Mouse (Mus musculus) CD4-positive helper T cell, adult 2 months (primary cell): ENCODE results near the gene Apobr.

Experiments used
- DNase-seq: peaks from one replicate; pipeline ENCODE4 v3.0.0-alpha.2; 2012; ENCODE audit warnings: low read depth, missing footprints, low spot score

The Apobr gene

GRCm38 (mm10) chr7:126598919-126599318 lies 14.2 kb downstream of the Apobr start:
- no peak for DNase-seq

- no peak for DNase-seq
These were observed 17.2 kb downstream of the Apobr start for GRCm38 (mm10) chr7:126601896-126602295.

- DNase-seq: no peak
These were observed 17.9 kb downstream of the Apobr start for GRCm38 (mm10) chr7:126602650-126603049.

GRCm38 (mm10) chr7:126606611-126607010 lies 21.9 kb downstream of the Apobr start:
- DNase-seq: peak; percentile 45

GRCm38 (mm10) chr7:126607064-126607463 lies 22.3 kb downstream of the Apobr start:
- no peak for DNase-seq

GRCm38 (mm10) chr7:126607796-126608195 lies 23.1 kb downstream of the Apobr start:
- DNase-seq: no peak

GRCm38 (mm10) chr7:126612736-126613135 lies 28.0 kb downstream of the Apobr start:
- DNase-seq: no peak

- DNase-seq: no peak
These were observed 32.0 kb downstream of the Apobr start for GRCm38 (mm10) chr7:126616707-126617106.

- peak; percentile 65 for DNase-seq
These were observed 35.0 kb downstream of the Apobr start for GRCm38 (mm10) chr7:126619559-126620275.

GRCm38 (mm10) chr7:126621452-126622359 lies 37.0 kb downstream of the Apobr start:
- DNase-seq: no peak

- DNase-seq: no peak
These were observed 38.6 kb downstream of the Apobr start for GRCm38 (mm10) chr7:126623381-126623780.

- no peak for DNase-seq
These were observed 40.0 kb downstream of the Apobr start for GRCm38 (mm10) chr7:126624774-126625173.

- DNase-seq: no peak
These were observed 40.6 kb downstream of the Apobr start for GRCm38 (mm10) chr7:126625369-126625768.

GRCm38 (mm10) chr7:126625807-126626600 lies 41.3 kb downstream of the Apobr start:
- DNase-seq: no peak

GRCm38 (mm10) chr7:126628111-126628510 lies 43.4 kb downstream of the Apobr start:
- no peak for DNase-seq

- DNase-seq: no peak
These were observed 45.2 kb downstream of the Apobr start for GRCm38 (mm10) chr7:126629915-126630314.

GRCm38 (mm10) chr7:126630824-126631518 lies 46.2 kb downstream of the Apobr start, which contains the start of gene Nupr1:
TSS of gene Nupr1 (minus strand) at chr7:126630861.
- DNase-seq: no peak

GRCm38 (mm10) chr7:126632478-126632877 lies 47.7 kb downstream of the Apobr start:
- no peak for DNase-seq

GRCm38 (mm10) chr7:126635375-126635774 lies 50.6 kb downstream of the Apobr start:
- no peak for DNase-seq

GRCm38 (mm10) chr7:126636733-126637520 lies 52.2 kb downstream of the Apobr start:
- DNase-seq: peak; percentile 66
